Mouse (Mus musculus): ENCODE measurements at regions not wholly inside any gene's neighbourhood (a gene's known extent, or its start where the extent isn't known, plus 50 kb on each side); places are given as distances from the start of the nearest gene placed in this dataset.

- no peaks in the 10 kb centered on the region for H3K27me3 ChIP-seq (ENCODE audit: control insufficient read depth, insufficient read depth, low read length, poor library complexity, severe bottlenecking)
- no peak for DNase-seq (ENCODE audit: low read depth, low spot score)
- no peaks in the 10 kb centered on the region for H3K36me3 ChIP-seq (ENCODE audit: control insufficient read depth, insufficient read depth, low read length, poor library complexity, severe bottlenecking)
Measured at GRCm38 (mm10) chr2:75418689-75419088, 240.4 kb upstream of the Hnrnpa3 start.

GRCm38 (mm10) chr2:75419142-75419541 is 239.9 kb upstream of the Hnrnpa3 start:
- Histone ChIP-seq H3K27me3 (ENCODE audit: control insufficient read depth, insufficient read depth, low read length, poor library complexity, severe bottlenecking) (no peaks in the 10 kb centered on the region), H3K36me3 (ENCODE audit: control insufficient read depth, insufficient read depth, low read length, poor library complexity, severe bottlenecking) (no peaks in the 10 kb centered on the region)
- DNase-seq (ENCODE audit: low read depth, low spot score), result no peak

GRCm38 (mm10) chr2:75422798-75423685 is 236.0 kb upstream of the Hnrnpa3 start:
- DNase-seq (ENCODE audit: low read depth, low spot score), result no peak
- Histone ChIP-seq H3K36me3 (ENCODE audit: control insufficient read depth, insufficient read depth, low read length, poor library complexity, severe bottlenecking) (no peaks in the 10 kb centered on the region), H3K27me3 (ENCODE audit: control insufficient read depth, insufficient read depth, low read length, poor library complexity, severe bottlenecking) (no peaks in the 10 kb centered on the region)

- H3K27me3 ChIP-seq (ENCODE audit: control insufficient read depth, insufficient read depth, low read length, poor library complexity, severe bottlenecking), result no peaks in the 10 kb centered on the region
- H3K36me3 ChIP-seq (ENCODE audit: control insufficient read depth, insufficient read depth, low read length, poor library complexity, severe bottlenecking), result no peaks in the 10 kb centered on the region
- no peak for DNase-seq (ENCODE audit: low read depth, low spot score)
Measured at GRCm38 (mm10) chr2:75423872-75424271, 235.2 kb upstream of the Hnrnpa3 start.

- no peak for DNase-seq (ENCODE audit: low read depth, low spot score)
- H3K27me3 ChIP-seq (ENCODE audit: control insufficient read depth, insufficient read depth, low read length, poor library complexity, severe bottlenecking), result no peaks in the 10 kb centered on the region
- no peaks in the 10 kb centered on the region for H3K36me3 ChIP-seq (ENCODE audit: control insufficient read depth, insufficient read depth, low read length, poor library complexity, severe bottlenecking)
Measured at GRCm38 (mm10) chr2:75424363-75424762, 234.7 kb upstream of the Hnrnpa3 start.

- no peaks in the 10 kb centered on the region for H3K27me3 ChIP-seq (ENCODE audit: control insufficient read depth, insufficient read depth, low read length, poor library complexity, severe bottlenecking)
- DNase-seq (ENCODE audit: low read depth, low spot score), result no peak
- no peaks in the 10 kb centered on the region for H3K36me3 ChIP-seq (ENCODE audit: control insufficient read depth, insufficient read depth, low read length, poor library complexity, severe bottlenecking)
Measured at GRCm38 (mm10) chr2:75424911-75425310, 234.2 kb upstream of the Hnrnpa3 start.

GRCm38 (mm10) chr2:75425384-75425783 is 233.7 kb upstream of the Hnrnpa3 start:
- no peaks in the 10 kb centered on the region for H3K36me3 ChIP-seq (ENCODE audit: control insufficient read depth, insufficient read depth, low read length, poor library complexity, severe bottlenecking)
- DNase-seq (ENCODE audit: low read depth, low spot score), result no peak
- no peaks in the 10 kb centered on the region for H3K27me3 ChIP-seq (ENCODE audit: control insufficient read depth, insufficient read depth, low read length, poor library complexity, severe bottlenecking)

GRCm38 (mm10) chr2:75425791-75426190 is 233.3 kb upstream of the Hnrnpa3 start:
- DNase-seq (ENCODE audit: low read depth, low spot score), result no peak
- no peaks in the 10 kb centered on the region for H3K36me3 ChIP-seq (ENCODE audit: control insufficient read depth, insufficient read depth, low read length, poor library complexity, severe bottlenecking)
- no peaks in the 10 kb centered on the region for H3K27me3 ChIP-seq (ENCODE audit: control insufficient read depth, insufficient read depth, low read length, poor library complexity, severe bottlenecking)

- Histone ChIP-seq H3K36me3 (ENCODE audit: control insufficient read depth, insufficient read depth, low read length, poor library complexity, severe bottlenecking) (no peaks in the 10 kb centered on the region), H3K27me3 (ENCODE audit: control insufficient read depth, insufficient read depth, low read length, poor library complexity, severe bottlenecking) (no peaks in the 10 kb centered on the region)
Measured at GRCm38 (mm10) chr2:75427936-75428458, 231.1 kb upstream of the Hnrnpa3 start.

GRCm38 (mm10) chr2:75430161-75430940 is 228.7 kb upstream of the Hnrnpa3 start:
- Histone ChIP-seq H3K27me3 (ENCODE audit: control insufficient read depth, insufficient read depth, low read length, poor library complexity, severe bottlenecking) (no peaks in the 10 kb centered on the region), H3K36me3 (ENCODE audit: control insufficient read depth, insufficient read depth, low read length, poor library complexity, severe bottlenecking) (no peaks in the 10 kb centered on the region)
- no peak for DNase-seq (ENCODE audit: low read depth, low spot score)

More at GRCm38 (mm10) chr2:75427936-75428458, 231.1 kb upstream of the Hnrnpa3 start:
- DNase-seq (ENCODE audit: low read depth, low spot score), result no peak

- DNase-seq (ENCODE audit: low read depth, low spot score), result no peak
- Histone ChIP-seq H3K27me3 (ENCODE audit: control insufficient read depth, insufficient read depth, low read length, poor library complexity, severe bottlenecking) (no peaks in the 10 kb centered on the region), H3K36me3 (ENCODE audit: control insufficient read depth, insufficient read depth, low read length, poor library complexity, severe bottlenecking) (no peaks in the 10 kb centered on the region)
Measured at GRCm38 (mm10) chr2:75431981-75432380, 227.1 kb upstream of the Hnrnpa3 start.

GRCm38 (mm10) chr2:75434521-75434920 is 224.5 kb upstream of the Hnrnpa3 start:
- no peaks in the 10 kb centered on the region for H3K36me3 ChIP-seq (ENCODE audit: control insufficient read depth, insufficient read depth, low read length, poor library complexity, severe bottlenecking)
- no peak for DNase-seq (ENCODE audit: low read depth, low spot score)
- no peaks in the 10 kb centered on the region for H3K27me3 ChIP-seq (ENCODE audit: control insufficient read depth, insufficient read depth, low read length, poor library complexity, severe bottlenecking)

GRCm38 (mm10) chr2:75439522-75440230 is 219.4 kb upstream of the Hnrnpa3 start:
- H3K36me3 ChIP-seq (ENCODE audit: control insufficient read depth, insufficient read depth, low read length, poor library complexity, severe bottlenecking), result no peaks in the 10 kb centered on the region
- H3K27me3 ChIP-seq (ENCODE audit: control insufficient read depth, insufficient read depth, low read length, poor library complexity, severe bottlenecking), result no peaks in the 10 kb centered on the region
- no peak for DNase-seq (ENCODE audit: low read depth, low spot score)

- Histone ChIP-seq H3K27me3 (ENCODE audit: control insufficient read depth, insufficient read depth, low read length, poor library complexity, severe bottlenecking) (no peaks in the 10 kb centered on the region), H3K36me3 (ENCODE audit: control insufficient read depth, insufficient read depth, low read length, poor library complexity, severe bottlenecking) (no peaks in the 10 kb centered on the region)
- no peak for DNase-seq (ENCODE audit: low read depth, low spot score)
Measured at GRCm38 (mm10) chr2:75442632-75443031, 216.4 kb upstream of the Hnrnpa3 start.

Measured in splenic B cell, adult 2 months (primary cell).